Mouse (Mus musculus) kidney, embryonic 15.5 days (tissue): ENCODE results near the gene Abhd16b. TPM values are rescaled to one million over a fixed set of nuclear protein-coding genes. Genes with fewer than 3 reads are reported as not detected.

Experiments used
- ATAC-seq: fragments of 200-750 bp; cut with Nextera tagmentation; replicated peaks from 2 replicates; pipeline ENCODE4 v1.8.0; 2017; ENCODE audit warnings: moderate TSS enrichment; ENCODE audit not compliant: low FRiP score
- H3K27ac ChIP-seq: fragments of 300-500 bp; sonication (generic); 2 replicates; pipeline ENCODE4 v1.5.1; 2015; ENCODE audit warnings: mild to moderate bottlenecking, inconsistent platforms
- H3K27me3 ChIP-seq: fragments of 300-500 bp; sonication (generic); 2 replicates; pipeline ENCODE4 v1.6.1; 2015; ENCODE audit warnings: inconsistent platforms
- H3K36me3 ChIP-seq: fragments of 300-500 bp; sonication (generic); 2 replicates; pipeline ENCODE4 v1.6.1; 2015; ENCODE audit warnings: inconsistent platforms
- H3K4me1 ChIP-seq: fragments of 300-500 bp; sonication (generic); 2 replicates; pipeline ENCODE4 v1.6.1; 2015; ENCODE audit warnings: inconsistent platforms
- H3K4me2 ChIP-seq: fragments of 300-500 bp; sonication (generic); 2 replicates; pipeline ENCODE4 v1.6.1; 2015; ENCODE audit warnings: moderate library complexity, mild to moderate bottlenecking, inconsistent platforms
- H3K4me3 ChIP-seq: fragments of 300-500 bp; sonication (generic); replicated peaks from 2 replicates; pipeline ENCODE4 v1.5.1; 2015; ENCODE audit warnings: mild to moderate bottlenecking, inconsistent platforms
- H3K9ac ChIP-seq: fragments of 300-500 bp; sonication (generic); 2 replicates; pipeline ENCODE4 v1.6.1; 2015; ENCODE audit warnings: mild to moderate bottlenecking, inconsistent platforms
- H3K9me3 ChIP-seq: fragments of 300-500 bp; sonication (generic); replicated peaks from 2 replicates; pipeline ENCODE4 v1.6.1; 2016; ENCODE audit warnings: inconsistent platforms
- WGBS: fragments of 180-500 bp; shearing (Covaris S2); methylation state at CpG from one replicate; pipeline ENCODE4 v1.1.7; 2015; ENCODE audit warnings: mixed read lengths; 5-methylcytosine and 5-hydroxymethylcytosine counted together
- polyA plus RNA-seq: library from polyadenylated mRNA; unstranded; fragments of >200 nt; fragmentation: Nextera tagmentation; extraction: Ambion mirVana; gene quantifications from 2 replicates; pipeline ENCODE4 v1.2.1, GENCODE M21; 2015

The Abhd16b gene
- polyA plus RNA-seq, 1 experiment from 2014 or later = not detected

DNA sequence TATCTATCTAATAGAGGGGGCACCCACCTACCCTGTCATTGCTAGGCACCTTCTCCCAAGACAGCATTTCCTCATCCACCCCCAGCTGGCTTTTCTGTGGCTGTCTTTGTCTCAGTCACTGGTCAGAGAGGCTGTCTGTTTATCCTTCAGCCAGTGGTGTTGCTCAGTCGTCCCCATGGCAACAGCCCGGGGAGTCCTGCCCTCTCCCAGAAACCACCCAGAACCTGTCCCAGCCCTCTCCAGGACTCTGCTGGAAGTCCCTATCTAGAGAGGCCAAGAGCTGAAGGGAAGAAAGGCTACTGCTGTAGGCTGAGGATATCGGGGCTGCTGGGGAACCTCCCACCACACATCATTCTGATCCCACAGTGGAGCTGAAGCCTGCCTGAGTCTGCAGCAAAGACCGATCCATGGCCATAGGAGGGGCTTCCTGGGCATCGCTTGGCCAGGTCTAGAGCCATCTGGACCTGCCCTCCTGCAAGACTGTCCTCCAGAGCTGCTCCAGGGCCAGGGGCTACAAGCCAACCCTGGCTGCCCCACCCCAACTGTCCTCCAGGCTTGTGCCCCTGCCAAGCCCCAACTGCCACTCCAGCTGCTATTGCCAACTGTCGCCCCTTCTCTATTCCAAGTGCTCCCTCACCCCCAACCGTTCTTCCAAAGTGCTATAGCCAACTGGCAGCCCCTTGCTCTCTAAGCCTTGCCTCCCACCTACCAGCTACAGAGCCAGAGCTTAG, 29.8 kb upstream of the Abhd16b start:
- Histone ChIP-seq H3K9me3 (no peaks in the 10 kb centered on the region), H3K27ac (no peak overlapping the region), H3K9ac (no peak overlapping the region), H3K4me3 (no peak overlapping the region), H3K4me2 (peak overlapping the region; percentile 35), H3K27me3 (0 out of 2 replicates have a peak, but pooled peaks cover 2% of the 10 kb centered on the region), H3K4me1 (peaks cover 42% of the 10 kb centered on the region), H3K36me3 (no peaks in the 10 kb centered on the region)
- no peak; the same call in 1 of the 2 replicates for ATAC-seq
- WGBS = 40% methylated on average over 7 of the region's 7 CpGs

DNA sequence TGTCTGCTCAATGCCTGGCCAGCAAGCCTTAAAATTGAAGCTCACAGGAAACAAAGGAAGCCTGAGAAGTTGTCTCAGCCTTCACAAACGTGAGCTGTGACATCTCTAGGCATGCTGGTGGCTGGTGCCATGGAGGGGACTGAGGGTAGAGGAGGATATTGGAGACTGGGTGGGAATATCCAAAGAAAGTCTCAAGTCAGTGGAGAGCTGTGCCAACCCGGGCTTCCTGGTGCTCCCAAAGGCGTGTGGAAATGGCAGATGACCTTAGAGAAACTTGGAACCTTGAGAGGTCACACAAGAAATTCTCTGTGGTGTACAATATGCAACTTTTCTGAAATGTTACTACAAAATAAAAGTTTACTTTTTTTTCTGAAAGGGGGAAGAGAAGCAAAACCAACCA, 27.6 kb upstream of the Abhd16b start:
- Histone ChIP-seq H3K4me2 (no peak overlapping the region), H3K27ac (no peak overlapping the region), H3K9ac (no peak overlapping the region), H3K4me3 (no peak overlapping the region), H3K36me3 (no peaks in the 10 kb centered on the region), H3K27me3 (0 out of 2 replicates have a peak, but pooled peaks cover 2% of the 10 kb centered on the region), H3K9me3 (no peaks in the 10 kb centered on the region), H3K4me1 (peaks cover 31% of the 10 kb centered on the region)
- WGBS = 59% methylated on average over 3 of the region's 3 CpGs
- ATAC-seq = no peak

DNA sequence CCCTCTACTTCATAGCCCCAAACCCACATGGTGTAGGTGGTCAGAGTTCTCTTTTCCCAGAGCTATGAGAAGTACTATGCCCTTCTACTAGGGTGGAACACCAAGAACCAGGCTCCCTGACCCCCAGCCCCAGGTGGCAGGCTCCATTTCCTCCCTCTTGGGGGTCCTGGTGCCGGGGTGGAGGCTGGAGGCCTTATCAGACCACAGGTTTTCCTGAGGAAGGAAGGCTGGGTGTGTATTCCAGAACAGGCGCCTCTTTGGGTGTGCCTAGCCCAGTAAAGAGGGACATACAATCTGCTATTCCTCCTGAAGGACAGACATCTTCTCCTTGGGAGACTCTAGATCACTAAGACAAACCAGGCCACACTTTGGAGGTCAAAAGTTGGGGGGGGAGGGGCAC, 22.7 kb upstream of the Abhd16b start:
- Histone ChIP-seq H3K36me3 (no peaks in the 10 kb centered on the region), H3K4me3 (no peak overlapping the region), H3K27ac (0 out of 2 replicates have a peak overlapping the region, but pooled peaks have one; percentile 42), H3K9me3 (no peaks in the 10 kb centered on the region), H3K4me2 (no peak overlapping the region), H3K9ac (no peak overlapping the region), H3K4me1 (peaks cover 26% of the 10 kb centered on the region), H3K27me3 (no peaks in the 10 kb centered on the region)
- no peak for ATAC-seq
- 77% methylated on average over 2 of the region's 2 CpGs for WGBS

DNA sequence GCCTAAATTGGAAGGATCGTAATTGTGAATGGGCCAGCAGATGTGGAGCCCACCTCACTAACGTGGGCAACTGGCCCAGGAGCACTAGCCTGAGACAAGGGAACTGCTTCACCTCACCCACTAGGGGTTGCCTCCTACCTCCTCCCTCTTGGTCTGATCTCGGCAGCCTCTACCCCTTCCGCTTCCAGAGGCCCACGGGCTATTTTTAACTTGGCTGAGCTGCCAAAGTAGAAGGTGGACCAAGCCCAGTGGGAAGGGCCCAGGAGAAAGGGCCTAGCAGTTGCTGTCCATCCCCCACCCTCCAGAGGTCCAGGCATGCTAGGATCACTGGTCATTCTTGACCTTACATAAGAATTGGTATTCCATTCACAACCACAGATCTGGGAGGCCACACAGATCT, 21.8 kb upstream of the Abhd16b start:
- H3K4me3 ChIP-seq = no peak overlapping the region
- no peaks in the 10 kb centered on the region for H3K36me3 ChIP-seq
- H3K9ac ChIP-seq = no peak overlapping the region
- H3K27me3 ChIP-seq = no peaks in the 10 kb centered on the region
- 47% methylated on average over 5 of the region's 5 CpGs for WGBS
- no peaks in the 10 kb centered on the region for H3K9me3 ChIP-seq
- H3K4me2 ChIP-seq = no peak overlapping the region
- peaks cover 26% of the 10 kb centered on the region for H3K4me1 ChIP-seq
- ATAC-seq = 0 out of 2 replicates have a peak, but pooled peaks have one; percentile 22
- H3K27ac ChIP-seq = peak overlapping the region; percentile 42; the same call in 1 of the 2 replicates

DNA sequence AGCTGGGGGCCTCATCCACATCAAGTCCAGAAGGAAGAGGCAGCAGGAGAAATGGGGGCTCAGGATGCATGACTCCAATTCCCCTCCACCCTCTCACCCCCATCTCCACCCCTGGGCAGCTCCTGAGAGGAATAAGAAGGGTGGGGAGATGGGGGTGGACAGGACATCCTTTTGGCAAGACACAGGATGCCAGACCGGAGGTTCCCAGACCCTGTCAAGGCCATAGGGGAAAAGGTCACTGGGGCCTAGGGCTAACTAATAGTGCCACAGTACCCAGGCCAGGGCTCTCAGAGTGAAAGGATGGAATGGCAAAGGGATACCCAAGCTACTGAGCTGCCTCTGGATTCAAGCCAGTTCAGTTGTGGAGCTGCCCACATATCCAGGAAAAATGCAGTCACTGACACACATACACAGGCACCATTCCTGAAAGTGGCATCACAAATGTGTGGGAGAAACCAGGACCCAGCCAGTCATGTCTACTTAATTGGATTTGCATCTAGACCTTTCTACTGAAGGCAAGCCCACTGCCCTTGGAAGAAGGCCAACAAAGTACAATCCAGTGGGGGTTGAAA, 20.7 kb upstream of the Abhd16b start:
- no peak overlapping the region for H3K9ac ChIP-seq

DNA sequence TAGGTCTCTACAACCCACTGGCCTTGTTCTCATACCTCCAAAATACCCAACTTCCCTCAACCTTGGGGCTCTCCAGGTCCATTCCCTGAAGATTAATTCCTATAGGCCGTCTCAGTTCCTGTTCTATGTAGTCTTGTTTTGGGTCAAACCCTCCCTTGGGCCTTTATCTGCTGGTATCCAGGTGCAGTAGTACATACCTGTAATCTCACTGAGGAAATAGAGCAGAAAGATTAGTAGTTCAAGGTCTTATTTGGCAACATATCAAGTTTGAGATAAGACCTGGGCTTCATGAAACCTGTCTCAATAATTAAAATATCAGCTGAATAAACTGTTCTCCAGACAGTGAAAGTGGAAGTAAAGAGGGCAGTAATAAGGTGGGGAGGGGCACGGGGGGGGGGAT, 9.9 kb upstream of the Abhd16b start:
- peak overlapping the region; percentile 86 for H3K27ac ChIP-seq
- no peak overlapping the region for H3K9ac ChIP-seq
- H3K4me3 ChIP-seq = no peak overlapping the region
- peaks cover 52% of the 10 kb centered on the region for H3K4me1 ChIP-seq
- ATAC-seq = no peak
- 45% methylated on average over 2 of the region's 2 CpGs for WGBS
- no peaks in the 10 kb centered on the region for H3K36me3 ChIP-seq
- H3K27me3 ChIP-seq = no peaks in the 10 kb centered on the region
- peak overlapping the region; percentile 37 for H3K4me2 ChIP-seq
- no peaks in the 10 kb centered on the region for H3K9me3 ChIP-seq

More for the DNA sequence above, 20.7 kb upstream of the Abhd16b start:
- H3K36me3 ChIP-seq = no peaks in the 10 kb centered on the region
- WGBS = 43% methylated on average over 1 of the region's 1 CpGs
- no peak for ATAC-seq
- no peak overlapping the region for H3K4me3 ChIP-seq
- H3K4me1 ChIP-seq = peaks cover 26% of the 10 kb centered on the region
- no peak overlapping the region for H3K4me2 ChIP-seq
- no peaks in the 10 kb centered on the region for H3K27me3 ChIP-seq
- no peaks in the 10 kb centered on the region for H3K9me3 ChIP-seq
- H3K27ac ChIP-seq = peak overlapping the region; percentile 42; the same call in 1 of the 2 replicates

DNA sequence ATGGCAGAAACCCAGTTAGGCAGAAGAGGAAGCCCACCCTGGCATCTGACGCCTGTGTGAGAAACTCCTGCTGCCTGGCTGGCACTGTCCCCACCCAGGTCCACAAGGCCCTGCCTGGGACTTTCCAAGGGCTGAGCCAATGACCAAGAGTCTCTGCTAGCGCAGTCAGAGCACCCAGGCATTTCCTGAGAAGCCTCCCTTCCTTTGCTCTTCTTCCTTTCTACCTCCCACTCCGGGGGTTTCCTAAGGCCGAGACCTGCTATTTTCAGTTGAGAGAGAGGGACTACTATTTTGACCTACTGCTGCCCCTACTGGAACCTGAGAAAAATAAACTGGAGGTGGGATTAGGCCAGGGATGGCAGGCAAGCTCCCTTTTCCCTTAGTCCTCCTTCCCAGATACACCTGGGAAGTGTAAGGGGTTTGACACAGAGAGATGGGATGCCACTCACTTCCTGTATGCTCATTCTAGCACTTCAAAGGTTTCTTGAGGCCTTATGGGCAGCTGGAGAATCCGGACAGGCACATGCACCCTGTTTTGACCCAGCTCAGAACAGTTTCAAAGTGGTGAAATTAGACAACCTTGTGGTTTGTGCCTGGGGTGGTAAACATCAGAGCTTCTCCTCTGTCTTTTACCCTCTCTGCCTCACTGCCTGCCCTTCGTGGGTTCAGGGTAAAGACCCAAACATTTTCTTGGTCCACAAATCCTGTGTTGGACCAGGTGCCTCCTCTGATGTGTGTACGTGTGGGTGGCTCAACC, 9.3 kb upstream of the Abhd16b start:
- peak overlapping the region; percentile 37 for H3K4me2 ChIP-seq
- H3K9me3 ChIP-seq = no peaks in the 10 kb centered on the region
- H3K36me3 ChIP-seq = no peaks in the 10 kb centered on the region
- no peak overlapping the region for H3K4me3 ChIP-seq
- no peak for ATAC-seq
- 26% methylated on average over 7 of the region's 7 CpGs for WGBS
- peaks cover 58% of the 10 kb centered on the region for H3K4me1 ChIP-seq
- H3K27ac ChIP-seq = peak overlapping the region; percentile 86
- H3K27me3 ChIP-seq = no peaks in the 10 kb centered on the region
- no peak overlapping the region for H3K9ac ChIP-seq

DNA sequence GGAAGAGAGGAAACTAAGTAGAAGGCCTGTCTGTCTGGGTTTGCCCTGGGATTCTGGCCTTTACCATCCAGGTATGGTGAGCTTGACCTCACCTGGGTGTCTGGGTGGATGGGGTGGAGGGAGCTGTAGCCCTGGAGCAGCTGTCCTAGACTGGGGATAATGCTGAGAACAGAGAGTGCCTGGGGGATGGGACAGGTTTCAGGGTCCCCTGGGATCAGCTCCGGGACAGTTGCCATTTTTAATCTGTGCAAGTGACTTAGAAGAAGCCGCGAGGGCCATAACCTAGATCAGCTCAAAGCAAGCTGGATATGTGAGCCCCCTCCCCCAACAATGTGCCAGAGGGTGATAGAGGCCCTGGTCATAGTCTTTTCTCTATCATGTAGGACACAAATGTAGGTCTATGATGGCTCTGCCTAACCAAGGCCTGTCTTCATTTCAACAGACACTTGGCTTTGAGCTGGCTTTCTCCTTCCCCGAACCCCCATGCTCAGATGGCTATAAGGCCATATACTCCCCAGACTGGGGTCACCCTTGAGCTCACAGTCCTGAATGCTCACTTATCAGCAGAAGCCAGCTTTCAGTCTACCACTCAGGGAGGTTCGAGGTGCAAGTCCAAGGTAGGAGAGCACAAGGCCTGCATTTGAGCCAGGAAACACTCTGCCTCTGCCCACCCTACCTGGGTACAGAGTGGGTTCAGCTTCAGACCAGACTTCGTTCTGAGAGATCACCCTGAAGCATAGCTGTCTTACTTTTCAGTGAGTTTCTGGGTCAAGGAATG, 8.4 kb upstream of the Abhd16b start:
- WGBS = 85% methylated on average over 6 of the region's 6 CpGs
- H3K9me3 ChIP-seq = no peaks in the 10 kb centered on the region
- no peaks in the 10 kb centered on the region for H3K36me3 ChIP-seq
- H3K27me3 ChIP-seq = no peaks in the 10 kb centered on the region
- H3K4me1 ChIP-seq = peaks cover 61% of the 10 kb centered on the region
- no peak for ATAC-seq
- no peak overlapping the region for H3K4me2 ChIP-seq
- H3K4me3 ChIP-seq = no peak overlapping the region
- H3K9ac ChIP-seq = no peak overlapping the region
- H3K27ac ChIP-seq = peak overlapping the region; percentile 95

DNA sequence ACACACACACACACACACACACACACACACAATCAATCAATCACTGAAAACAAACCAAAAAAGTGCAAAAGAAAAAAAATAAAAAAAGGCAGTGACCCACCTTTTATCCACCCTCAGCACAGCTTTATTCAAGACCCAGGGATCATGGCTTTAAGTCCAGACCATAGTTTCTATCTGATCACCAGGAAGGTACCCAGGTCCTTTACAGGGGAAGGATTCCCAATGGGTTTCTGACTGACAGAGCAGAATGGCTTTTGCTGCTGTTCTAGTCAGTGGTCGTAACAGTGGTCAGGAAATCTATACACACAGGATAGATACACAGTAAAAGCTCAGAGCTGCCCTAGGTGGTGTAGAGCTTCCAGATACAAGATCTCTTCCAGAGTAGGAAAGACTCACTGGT, 7.3 kb upstream of the Abhd16b start:
- no peak overlapping the region for H3K4me2 ChIP-seq
- 0 out of 2 replicates have a peak, but pooled peaks have one; percentile 1 for ATAC-seq
- 6% methylated on average over 1 of the region's 1 CpGs for WGBS
- no peaks in the 10 kb centered on the region for H3K36me3 ChIP-seq
- no peak overlapping the region for H3K9ac ChIP-seq
- H3K4me3 ChIP-seq = no peak overlapping the region
- peaks cover 61% of the 10 kb centered on the region for H3K4me1 ChIP-seq
- H3K27me3 ChIP-seq = no peaks in the 10 kb centered on the region
- no peaks in the 10 kb centered on the region for H3K9me3 ChIP-seq
- H3K27ac ChIP-seq = peak overlapping the region; percentile 95

DNA sequence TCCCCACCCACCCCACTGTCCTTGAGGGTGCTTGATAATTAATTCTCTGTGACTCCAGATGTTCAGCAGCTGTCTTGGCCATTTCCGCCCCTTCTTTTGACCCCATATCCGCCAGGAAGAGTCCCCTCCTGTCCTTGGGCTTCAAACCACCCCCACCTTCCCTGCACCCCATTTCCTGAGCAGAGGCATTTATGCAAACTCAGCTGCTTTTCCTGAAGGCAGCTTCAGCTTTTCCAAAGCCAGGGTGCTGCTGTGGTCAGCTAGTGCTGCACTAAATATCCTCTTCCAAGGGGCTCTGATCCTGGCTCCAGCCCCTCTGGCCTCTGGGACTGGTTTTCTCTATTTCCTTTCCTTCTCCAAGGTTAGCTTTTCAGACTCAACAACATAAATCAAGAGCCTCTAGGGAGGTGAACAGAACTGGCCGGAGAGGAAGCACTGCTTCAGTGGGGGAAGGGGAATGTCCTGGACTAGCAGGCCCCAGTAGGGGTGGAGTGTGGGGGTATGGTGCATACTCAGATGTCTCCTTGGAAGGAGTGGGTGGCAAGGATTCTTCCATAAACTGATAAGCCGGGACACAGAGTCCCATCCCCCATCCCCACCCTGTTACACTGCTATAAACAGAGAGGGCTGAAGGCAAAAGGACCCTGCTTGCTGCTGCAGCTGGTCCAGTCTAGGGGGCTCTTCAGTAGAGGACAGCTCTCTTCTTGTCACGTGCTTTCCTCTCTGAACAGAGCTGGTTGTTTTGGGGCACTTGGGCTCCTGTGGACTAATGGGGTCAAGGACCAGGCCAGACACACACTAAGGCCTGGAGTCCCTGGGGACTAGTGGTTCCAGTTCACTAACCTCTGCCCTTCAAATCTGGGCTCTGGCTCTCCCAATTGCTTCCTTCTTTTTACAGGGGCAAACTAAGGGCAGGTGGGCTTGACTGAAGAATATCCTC, 5.4 kb upstream of the Abhd16b start:
- Histone ChIP-seq H3K9ac (no peak overlapping the region), H3K36me3 (no peaks in the 10 kb centered on the region)

More for the DNA sequence above, 5.4 kb upstream of the Abhd16b start:
- Histone ChIP-seq H3K4me1 (peaks cover 67% of the 10 kb centered on the region), H3K27me3 (no peaks in the 10 kb centered on the region), H3K9me3 (no peaks in the 10 kb centered on the region), H3K4me3 (no peak overlapping the region), H3K4me2 (peak overlapping the region; percentile 32), H3K27ac (peak overlapping the region; percentile 95)
- WGBS = 7% methylated on average over 5 of the region's 5 CpGs
- peak; percentile 96 for ATAC-seq
